Mouse (Mus musculus) testis, adult 2 months (tissue): ENCODE results near the gene Slco1a5. TPM values are rescaled to one million over a fixed set of nuclear protein-coding genes. Genes with fewer than 3 reads are reported as not detected.

Experiments
- H3K27ac ChIP-seq: fragments of 200-500 bp; 2 replicates; pipeline ENCODE4 v1.5.1; 2012; ENCODE audit warnings: low read depth, low read length; ENCODE audit not compliant: control insufficient read depth, insufficient read depth
- H3K27me3 ChIP-seq: fragments of 200-500 bp; 2 replicates; pipeline ENCODE4 v1.6.1; 2012; ENCODE audit warnings: mild to moderate bottlenecking, low read length, moderate library complexity; ENCODE audit not compliant: control insufficient read depth, insufficient read depth
- H3K36me3 ChIP-seq: fragments of 200-500 bp; 2 replicates; pipeline ENCODE4 v1.6.1; 2012; ENCODE audit warnings: mild to moderate bottlenecking, low read length; ENCODE audit not compliant: control insufficient read depth, insufficient read depth
- H3K4me1 ChIP-seq: fragments of 200-500 bp; 2 replicates; pipeline ENCODE4 v1.6.1; 2012; ENCODE audit warnings: low read length; ENCODE audit not compliant: control insufficient read depth, insufficient read depth
- H3K4me3 ChIP-seq: fragments of 200-500 bp; 2 replicates; pipeline ENCODE4 v1.5.1; 2012; ENCODE audit warnings: low read depth, mild to moderate bottlenecking, low read length, moderate library complexity, mixed read lengths; ENCODE audit not compliant: control insufficient read depth
- CTCF ChIP-seq: fragments of 200-500 bp; IDR thresholded peaks from 2 replicates; pipeline ENCODE4 v1.5.1; 2012; ENCODE audit warnings: low read depth, mild to moderate bottlenecking, inconsistent platforms, low read length, moderate library complexity; ENCODE audit not compliant: control insufficient read depth, insufficient read depth, insufficient replicate concordance
- POLR2A ChIP-seq: fragments of 200-500 bp; IDR thresholded peaks from 2 replicates; pipeline ENCODE4 v1.6.1; 2012; ENCODE audit warnings: low read depth, mild to moderate bottlenecking, inconsistent platforms, low read length, moderate library complexity; ENCODE audit not compliant: control insufficient read depth
- polyA plus RNA-seq: library from polyadenylated mRNA; depleted of rRNA; stranded (reverse); fragments of >200 nt; gene quantifications from 2 replicates; pipeline ENCODE4 v1.2.3, GENCODE M21; 2012

Slco1a5 gene
- polyA plus RNA-seq, 1 experiment, result 0.52 TPM

DNA sequence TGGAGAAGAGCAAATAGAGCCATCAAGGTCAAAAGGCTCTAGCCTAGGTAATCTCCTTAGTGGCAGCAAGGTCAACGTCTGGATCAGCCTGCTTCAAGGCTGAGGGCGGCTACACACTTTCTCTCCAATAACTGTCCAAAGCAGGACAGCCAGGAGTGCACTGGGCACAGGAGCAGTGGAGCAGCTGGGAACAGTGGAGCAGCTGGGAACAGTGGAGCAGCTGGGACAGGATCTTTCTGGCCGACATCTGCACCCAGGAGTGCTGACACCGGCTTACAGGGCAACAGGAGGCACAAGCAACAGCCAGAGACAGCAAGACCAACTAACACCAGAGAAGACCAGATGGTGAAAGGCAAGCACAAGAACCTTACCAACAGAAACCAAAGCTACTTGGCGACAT, 77.7 kb downstream of the Slco1a5 start:
- no peak for TF ChIP-seq CTCF
- no peak overlapping the region for H3K4me3 ChIP-seq
- no peaks in the 10 kb centered on the region for H3K4me1 ChIP-seq
- H3K36me3 ChIP-seq, result no peaks in the 10 kb centered on the region
- no peaks in the 10 kb centered on the region for H3K27me3 ChIP-seq
- no peak overlapping the region for H3K27ac ChIP-seq

DNA sequence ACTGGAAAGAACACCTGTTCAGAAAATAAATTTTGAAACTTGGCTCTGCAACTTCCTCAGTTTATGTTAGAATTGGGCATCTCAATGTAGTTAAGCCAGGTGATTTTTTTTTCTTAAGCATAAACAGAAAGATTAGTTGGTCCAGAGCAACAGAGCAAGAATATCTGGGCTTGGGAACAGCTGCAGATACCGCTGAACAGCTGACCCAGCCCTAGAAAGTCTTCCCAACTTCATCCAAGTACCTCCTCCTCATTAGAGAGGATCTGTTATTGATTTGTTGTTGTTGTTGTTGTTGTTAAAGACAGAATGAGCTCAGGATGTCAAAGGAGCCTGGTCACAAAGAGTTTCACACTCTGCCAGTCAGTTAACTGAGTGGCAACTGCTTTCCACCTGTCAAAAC, 83.3 kb downstream of the Slco1a5 start:
- Histone ChIP-seq H3K36me3 (no peaks in the 10 kb centered on the region), H3K4me3 (no peak overlapping the region), H3K4me1 (no peaks in the 10 kb centered on the region), H3K27ac (no peak overlapping the region), H3K27me3 (no peaks in the 10 kb centered on the region)
- TF ChIP-seq CTCF (no peak), POLR2A (no peak)

DNA sequence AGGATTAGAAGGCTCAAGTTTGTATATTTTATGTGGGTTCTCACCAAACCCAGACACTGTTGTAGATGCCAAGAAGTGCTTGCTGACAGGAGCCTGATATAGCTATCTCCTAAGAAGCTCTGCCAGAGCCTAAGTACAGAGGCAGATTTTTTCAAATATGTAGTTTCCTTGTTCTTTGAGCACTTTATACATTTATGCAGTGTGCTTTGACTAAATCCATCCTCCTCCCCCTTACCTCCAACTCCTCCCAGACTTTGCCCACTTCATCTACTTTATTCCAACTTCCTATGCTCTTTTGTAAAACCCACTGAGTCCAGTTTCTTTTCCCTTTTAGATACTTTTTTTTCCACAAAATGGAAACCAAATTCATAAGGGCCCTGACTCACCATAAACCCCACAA, 102.6 kb downstream of the Slco1a5 start:
- no peak overlapping the region for H3K4me3 ChIP-seq
- no peak overlapping the region for H3K27ac ChIP-seq
- TF ChIP-seq CTCF, result no peak
- no peak for TF ChIP-seq POLR2A
- no peaks in the 10 kb centered on the region for H3K36me3 ChIP-seq
- H3K4me1 ChIP-seq, result no peaks in the 10 kb centered on the region
- no peaks in the 10 kb centered on the region for H3K27me3 ChIP-seq

DNA sequence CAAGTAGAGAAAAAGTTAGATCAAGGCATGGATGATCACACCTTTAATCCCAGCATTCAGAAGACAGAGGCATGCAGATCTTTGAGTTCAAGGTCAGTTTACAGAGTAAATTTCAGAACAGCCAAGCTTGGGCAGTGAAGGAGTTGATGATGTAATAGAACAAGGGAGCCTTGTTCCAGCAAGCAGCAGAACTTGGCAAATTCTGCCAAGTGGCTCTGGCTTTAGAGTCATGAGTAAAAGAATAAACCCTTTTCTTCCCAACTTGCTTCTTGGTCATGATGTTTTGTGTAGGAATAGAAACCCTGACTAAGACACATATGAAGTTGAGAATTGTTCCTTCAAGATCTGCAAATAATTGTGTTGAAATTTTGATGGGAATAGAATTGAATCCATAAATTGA, 111.0 kb downstream of the Slco1a5 start:
- Histone ChIP-seq H3K4me3 (no peak overlapping the region), H3K27me3 (no peaks in the 10 kb centered on the region), H3K4me1 (no peaks in the 10 kb centered on the region), H3K36me3 (no peaks in the 10 kb centered on the region), H3K27ac (no peak overlapping the region)
- TF ChIP-seq POLR2A, result no peak
- TF ChIP-seq CTCF, result no peak

DNA sequence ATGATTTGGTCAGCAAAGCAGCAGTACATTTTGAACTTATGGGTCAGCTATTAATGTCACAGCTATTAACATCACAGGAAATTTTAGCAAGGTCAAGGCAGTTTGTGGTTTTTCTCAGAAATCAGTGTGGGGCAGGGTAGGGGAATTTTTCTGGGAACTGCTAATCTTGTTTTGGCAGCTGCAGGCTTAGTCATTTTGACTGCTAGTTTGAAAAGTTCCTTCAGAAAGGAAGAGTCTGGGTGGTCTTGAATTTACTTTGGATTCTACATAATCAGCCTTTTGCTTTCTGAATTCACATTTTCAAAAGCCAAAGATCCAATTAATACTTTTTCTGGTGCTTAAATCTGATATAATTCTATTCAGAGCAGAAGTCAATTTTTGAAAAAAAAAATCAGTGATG, 113.0 kb downstream of the Slco1a5 start:
- no peak overlapping the region for H3K27ac ChIP-seq
- no peak for TF ChIP-seq POLR2A
- no peak for TF ChIP-seq CTCF
- no peak overlapping the region for H3K4me3 ChIP-seq
- no peaks in the 10 kb centered on the region for H3K36me3 ChIP-seq
- H3K27me3 ChIP-seq, result no peaks in the 10 kb centered on the region
- H3K4me1 ChIP-seq, result no peaks in the 10 kb centered on the region

DNA sequence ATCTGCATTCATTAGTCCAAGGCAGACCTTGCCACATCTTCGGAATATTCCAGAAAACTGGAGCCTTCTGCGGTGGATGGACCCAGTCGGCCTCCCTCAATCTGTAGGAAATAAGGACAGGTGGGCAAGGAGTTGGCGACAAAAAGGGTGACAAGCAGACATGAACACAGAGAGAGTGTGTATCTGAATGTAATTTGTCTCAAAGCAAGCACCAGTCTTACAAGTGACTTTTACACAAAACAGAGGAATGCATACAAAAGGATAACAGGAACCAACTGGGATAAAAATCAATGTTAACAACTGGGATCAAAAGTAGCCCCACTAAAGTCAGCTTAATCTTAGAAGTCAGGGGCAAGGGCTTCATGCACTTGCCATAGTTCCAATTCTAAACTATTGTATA, 114.4 kb downstream of the Slco1a5 start, which contains the start of gene Slco1a6:
Gene Slco1a6, minus strand, starts transcription at position 101 of the 400 bp plus-strand sequence.
- H3K36me3 ChIP-seq, result no peaks in the 10 kb centered on the region
- no peak within 1 kb of the TSS for H3K4me3 ChIP-seq
- H3K27me3 ChIP-seq, result no peaks in the 10 kb centered on the region
- no peaks in the 10 kb centered on the region for H3K4me1 ChIP-seq
- no peak for TF ChIP-seq POLR2A
- no peak for TF ChIP-seq CTCF
- H3K27ac ChIP-seq, result no peak within 1 kb of the TSS

DNA sequence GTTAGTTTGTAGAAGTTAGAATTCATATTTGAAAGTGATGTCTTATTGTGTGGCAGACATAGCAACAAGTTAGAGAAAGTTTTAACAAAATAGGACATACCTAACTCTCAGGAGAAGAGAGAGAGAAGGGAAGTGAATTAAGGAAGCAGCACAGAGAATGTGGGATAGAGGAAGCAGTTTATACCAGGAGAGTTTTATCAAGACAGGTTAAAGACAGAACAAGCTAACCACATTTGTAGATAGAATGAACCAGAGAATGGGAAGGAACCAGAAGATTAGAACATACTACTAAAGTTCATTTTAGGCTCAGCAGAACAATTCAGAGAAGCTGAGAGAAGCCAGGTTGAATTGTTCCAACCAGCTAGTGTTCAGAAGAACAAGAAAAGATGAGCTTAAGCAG, 122.3 kb downstream of the Slco1a5 start:
- H3K4me3 ChIP-seq, result no peak overlapping the region
- no peaks in the 10 kb centered on the region for H3K27me3 ChIP-seq
- no peak for TF ChIP-seq POLR2A
- no peak for TF ChIP-seq CTCF
- no peaks in the 10 kb centered on the region for H3K4me1 ChIP-seq
- H3K27ac ChIP-seq, result no peak overlapping the region
- no peaks in the 10 kb centered on the region for H3K36me3 ChIP-seq

DNA sequence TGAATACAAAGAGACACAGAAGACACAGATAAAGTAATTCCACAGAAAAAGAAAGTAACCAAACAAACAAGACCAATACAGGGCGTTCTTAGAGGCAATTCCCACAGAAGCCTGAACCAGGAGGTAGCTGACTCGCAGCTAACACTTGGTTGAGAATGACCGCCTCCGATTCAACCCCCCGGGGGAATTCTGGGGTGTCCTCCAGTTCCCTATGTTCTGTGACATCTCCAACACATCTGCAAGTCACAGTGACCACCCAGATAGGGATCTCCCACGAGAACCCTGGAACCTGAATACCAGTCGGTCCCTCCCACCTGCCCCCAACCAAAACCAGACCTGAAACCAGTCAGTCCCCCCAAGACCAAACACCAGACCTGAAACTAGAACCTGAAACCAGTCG, 128.5 kb downstream of the Slco1a5 start:
- Histone ChIP-seq H3K27ac (no peak overlapping the region), H3K36me3 (no peaks in the 10 kb centered on the region), H3K4me1 (no peaks in the 10 kb centered on the region), H3K27me3 (no peaks in the 10 kb centered on the region), H3K4me3 (no peak overlapping the region)
- TF ChIP-seq POLR2A (no peak), CTCF (no peak)
